Mouse (Mus musculus): ENCODE measurements around the gene Galnt10.

- TF ChIP-seq CTCF (IDR thresholded peaks at IDR 0.05; ENCODE audit: extremely low read depth, insufficient read depth, insufficient read length, insufficient replicate concordance) (no peak), POLR2A (IDR thresholded peaks at IDR 0.05; ENCODE audit: low read depth, low read length) (no peak)
Observed at GRCm38 (mm10) chr11:57823714-57824113, 178.5 kb downstream of the Galnt10 start.

All from spleen, adult 2 months (tissue).